Mouse (Mus musculus): ENCODE measurements around the gene Ufsp2. TPM values are rescaled to one million over a fixed set of nuclear protein-coding genes. Genes with fewer than 3 reads are reported as not detected.

The Ufsp2 gene
- polyA plus RNA-seq (2012; rRNA removed) = 36.9 and 38.3 TPM in 2 replicates

- peak; percentile 36; the same call in 1 of the 2 replicates for TF ChIP-seq POLR2A (IDR thresholded peaks at IDR 0.05; ENCODE audit: borderline replicate concordance, extremely low read depth, insufficient read depth, insufficient read length, poor library complexity, severe bottlenecking)
- peak; percentile 61 for TF ChIP-seq CTCF (IDR thresholded peaks at IDR 0.05; ENCODE audit: borderline replicate concordance, extremely low read depth, insufficient read depth, insufficient read length)
- peak; percentile 100 for DNase-seq (ENCODE audit: low read depth)
These were observed at the start of gene Ufsp2, which contains the start of gene 1700029J07Rik for GRCm38 (mm10) chr8:45975126-45975836. Gene Ufsp2, plus strand, starts transcription at chr8:45975528. Gene 1700029J07Rik, minus strand, starts transcription at chr8:45975252.

GRCm38 (mm10) chr8:45934582-45935014 lies 40.7 kb upstream of the Ufsp2 start, which contains the start of gene Ccdc110:
Gene Ccdc110, plus strand, starts transcription at chr8:45934619.
- peak; percentile 96 for DNase-seq (ENCODE audit: low read depth)
- TF ChIP-seq POLR2A (IDR thresholded peaks at IDR 0.05; ENCODE audit: borderline replicate concordance, extremely low read depth, insufficient read depth, insufficient read length, poor library complexity, severe bottlenecking) (no peak), CTCF (IDR thresholded peaks at IDR 0.05; ENCODE audit: borderline replicate concordance, extremely low read depth, insufficient read depth, insufficient read length) (peak; percentile 100)

- TF ChIP-seq CTCF (IDR thresholded peaks at IDR 0.05; ENCODE audit: borderline replicate concordance, extremely low read depth, insufficient read depth, insufficient read length) (no peak), POLR2A (IDR thresholded peaks at IDR 0.05; ENCODE audit: borderline replicate concordance, extremely low read depth, insufficient read depth, insufficient read length, poor library complexity, severe bottlenecking) (no peak)
These were observed 38.3 kb upstream of the Ufsp2 start for GRCm38 (mm10) chr8:45936986-45937385.

GRCm38 (mm10) chr8:45946283-45946682 lies 29.0 kb upstream of the Ufsp2 start:
- TF ChIP-seq POLR2A (IDR thresholded peaks at IDR 0.05; ENCODE audit: borderline replicate concordance, extremely low read depth, insufficient read depth, insufficient read length, poor library complexity, severe bottlenecking) (no peak), CTCF (IDR thresholded peaks at IDR 0.05; ENCODE audit: borderline replicate concordance, extremely low read depth, insufficient read depth, insufficient read length) (no peak)
- DNase-seq (ENCODE audit: low read depth) = no peak

More at GRCm38 (mm10) chr8:45936986-45937385, 38.3 kb upstream of the Ufsp2 start:
- DNase-seq (ENCODE audit: low read depth) = no peak

- DNase-seq (ENCODE audit: low read depth) = no peak
- TF ChIP-seq CTCF (IDR thresholded peaks at IDR 0.05; ENCODE audit: borderline replicate concordance, extremely low read depth, insufficient read depth, insufficient read length) = no peak
- no peak for TF ChIP-seq POLR2A (IDR thresholded peaks at IDR 0.05; ENCODE audit: borderline replicate concordance, extremely low read depth, insufficient read depth, insufficient read length, poor library complexity, severe bottlenecking)
These were observed 24.7 kb upstream of the Ufsp2 start for GRCm38 (mm10) chr8:45950622-45951021.

- TF ChIP-seq POLR2A (IDR thresholded peaks at IDR 0.05; ENCODE audit: borderline replicate concordance, extremely low read depth, insufficient read depth, insufficient read length, poor library complexity, severe bottlenecking) (no peak), CTCF (IDR thresholded peaks at IDR 0.05; ENCODE audit: borderline replicate concordance, extremely low read depth, insufficient read depth, insufficient read length) (peak; percentile 11; the same call in 1 of the 2 replicates)
- DNase-seq (ENCODE audit: low read depth) = no peak
These were observed 4.4 kb upstream of the Ufsp2 start for GRCm38 (mm10) chr8:45970894-45971293.

- TF ChIP-seq POLR2A (IDR thresholded peaks at IDR 0.05; ENCODE audit: borderline replicate concordance, extremely low read depth, insufficient read depth, insufficient read length, poor library complexity, severe bottlenecking) = no peak
- no peak for TF ChIP-seq CTCF (IDR thresholded peaks at IDR 0.05; ENCODE audit: borderline replicate concordance, extremely low read depth, insufficient read depth, insufficient read length)
- DNase-seq (ENCODE audit: low read depth) = no peak
These were observed 1.3 kb upstream of the Ufsp2 start for GRCm38 (mm10) chr8:45973988-45974505.

- no peak for DNase-seq (ENCODE audit: low read depth)
- TF ChIP-seq POLR2A (IDR thresholded peaks at IDR 0.05; ENCODE audit: borderline replicate concordance, extremely low read depth, insufficient read depth, insufficient read length, poor library complexity, severe bottlenecking) = no peak
These were observed 625 bp downstream of the Ufsp2 start for GRCm38 (mm10) chr8:45975837-45976468.

GRCm38 (mm10) chr8:45986665-45987064 lies 11.3 kb downstream of the Ufsp2 start:
- TF ChIP-seq POLR2A (IDR thresholded peaks at IDR 0.05; ENCODE audit: borderline replicate concordance, extremely low read depth, insufficient read depth, insufficient read length, poor library complexity, severe bottlenecking) (no peak), CTCF (IDR thresholded peaks at IDR 0.05; ENCODE audit: borderline replicate concordance, extremely low read depth, insufficient read depth, insufficient read length) (no peak)

GRCm38 (mm10) chr8:45988189-45988588 lies 12.9 kb downstream of the Ufsp2 start:
- no peak for DNase-seq (ENCODE audit: low read depth)
- TF ChIP-seq POLR2A (IDR thresholded peaks at IDR 0.05; ENCODE audit: borderline replicate concordance, extremely low read depth, insufficient read depth, insufficient read length, poor library complexity, severe bottlenecking) (no peak), CTCF (IDR thresholded peaks at IDR 0.05; ENCODE audit: borderline replicate concordance, extremely low read depth, insufficient read depth, insufficient read length) (no peak)

More at GRCm38 (mm10) chr8:45986665-45987064, 11.3 kb downstream of the Ufsp2 start:
- no peak for DNase-seq (ENCODE audit: low read depth)

GRCm38 (mm10) chr8:45990631-45991310 lies 15.4 kb downstream of the Ufsp2 start:
- no peak for TF ChIP-seq CTCF (IDR thresholded peaks at IDR 0.05; ENCODE audit: borderline replicate concordance, extremely low read depth, insufficient read depth, insufficient read length)
- no peak for TF ChIP-seq POLR2A (IDR thresholded peaks at IDR 0.05; ENCODE audit: borderline replicate concordance, extremely low read depth, insufficient read depth, insufficient read length, poor library complexity, severe bottlenecking)
- no peak for DNase-seq (ENCODE audit: low read depth)

Data from brain, embryonic 14.5 days (tissue).